Mouse (Mus musculus) heart, embryonic 10.5 days (tissue): ENCODE measurements at regions not wholly inside any gene's neighbourhood (a gene's known extent, or its start where the extent isn't known, plus 50 kb on each side); places are given as distances from the start of the nearest gene placed in this dataset. TPM values are rescaled to one million over a fixed set of nuclear protein-coding genes. Genes with fewer than 3 reads are reported as not detected.

Experiments
- microRNA-seq: library from miRNA; unstranded; fragments of <30 nt; microRNA quantifications from one replicate; pipeline ENCODE4, GENCODE M21; 2017

Small RNA genes lying in the stretch of these regions (microRNA-seq; reads per million reads assigned to microRNA genes)
- gene Gm25950 = not detected
